Mouse (Mus musculus) kidney, embryonic 16.5 days (tissue): ENCODE data around the gene Tmem135. TPM values are rescaled to one million over a fixed set of nuclear protein-coding genes. Genes with fewer than 3 reads are reported as not detected.
A peak's percentile ranks its signal among the peaks of the same experiment; 100 is the strongest.

ENCODE experiments used
- ATAC-seq: fragments of 200-750 bp; cut with Nextera tagmentation; 2 replicates; pipeline ENCODE4 v1.8.0; 2017; ENCODE audit warnings: moderate TSS enrichment; ENCODE audit not compliant: low FRiP score, low TSS enrichment
- H3K27ac ChIP-seq: fragments of 300-500 bp; sonication (generic); 2 replicates; pipeline ENCODE4 v1.5.1; 2014; ENCODE audit warnings: low read length
- H3K27me3 ChIP-seq: fragments of 300-500 bp; sonication (generic); 2 replicates; pipeline ENCODE4 v1.6.1; 2014; ENCODE audit warnings: low read length, control low read depth, mixed read lengths; ENCODE audit not compliant: insufficient read depth
- H3K36me3 ChIP-seq: fragments of 300-500 bp; sonication (generic); 2 replicates; pipeline ENCODE4 v1.6.1; 2014; ENCODE audit warnings: low read length, control low read depth, mixed read lengths; ENCODE audit not compliant: insufficient read depth
- H3K4me1 ChIP-seq: fragments of 300-500 bp; sonication (generic); 2 replicates; pipeline ENCODE4 v1.6.1; 2014; ENCODE audit warnings: low read length, control low read depth, mixed read lengths; ENCODE audit not compliant: insufficient read depth
- H3K4me2 ChIP-seq: fragments of 300-500 bp; sonication (generic); replicated peaks from 2 replicates; pipeline ENCODE4 v1.6.1; 2014; ENCODE audit warnings: low read depth, low read length
- H3K4me3 ChIP-seq: fragments of 300-500 bp; sonication (generic); 2 replicates; pipeline ENCODE4 v1.5.1; 2014; ENCODE audit warnings: mild to moderate bottlenecking, low read length
- H3K9ac ChIP-seq: fragments of 300-500 bp; sonication (generic); replicated peaks from 2 replicates; pipeline ENCODE4 v1.6.1; 2014; ENCODE audit warnings: low read length
- H3K9me3 ChIP-seq: fragments of 300-500 bp; sonication (generic); 2 replicates; pipeline ENCODE4 v1.6.1; 2016; ENCODE audit warnings: low read length, control low read depth
- WGBS: fragments of 180-500 bp; shearing (Covaris S2); extraction: QIAGEN DNeasy Blood & Tissue Kit; methylation state at CpG from one replicate; pipeline ENCODE4 v1.1.7; 2014; 5-methylcytosine and 5-hydroxymethylcytosine counted together
- polyA plus RNA-seq: library from polyadenylated mRNA; unstranded; fragments of >200 nt; fragmentation: Nextera tagmentation; extraction: Ambion mirVana; gene quantifications from 2 replicates; pipeline ENCODE4 v1.2.1, GENCODE M21; 2015

Gene Tmem135
- polyA plus RNA-seq, 1 experiment from 2014 or later = 37.6 TPM

DNA sequence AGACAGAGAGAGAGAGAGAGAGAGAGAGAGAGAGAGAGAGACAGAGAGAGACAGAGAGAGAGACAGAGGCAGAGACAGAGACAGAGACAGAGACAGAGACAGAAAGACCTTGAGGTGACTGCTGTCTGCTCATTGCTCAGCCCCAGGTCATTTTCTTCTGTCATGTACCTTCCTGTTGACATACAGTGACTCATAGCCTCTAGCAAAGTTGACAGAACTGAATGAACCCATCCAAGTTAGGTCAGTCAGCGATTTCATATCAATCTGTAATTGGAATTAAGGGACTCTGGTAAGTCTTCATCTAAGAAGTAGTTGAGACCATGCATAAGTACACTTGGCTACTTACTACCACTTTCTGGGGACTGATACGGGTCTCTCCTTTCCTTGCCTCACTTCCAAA, 27.2 kb upstream of the Tmem135 start:
- WGBS = 82% methylated on average over 2 of the region's 2 CpGs
- ATAC-seq = no peak

DNA sequence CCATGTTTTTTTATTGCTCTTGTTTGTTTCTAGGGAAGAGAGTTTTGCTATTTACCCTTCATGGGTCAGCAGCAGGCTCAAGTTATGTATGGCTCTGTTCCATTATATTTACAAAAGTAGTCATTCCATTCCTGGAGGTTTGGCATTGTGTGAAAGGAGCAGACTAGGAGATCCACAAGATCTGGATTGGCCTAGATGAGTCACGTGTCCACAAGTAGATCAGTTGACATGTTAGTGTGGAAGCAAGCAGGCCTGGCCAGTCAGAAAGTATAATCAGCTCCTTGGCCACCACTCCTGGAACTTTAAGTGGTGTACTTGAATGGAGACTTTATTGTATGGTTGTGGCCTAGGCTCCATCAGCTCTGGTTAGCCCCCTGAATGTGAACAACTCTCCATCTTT, 25.3 kb upstream of the Tmem135 start:
- Histone ChIP-seq H3K9me3 (no peaks in the 10 kb centered on the region), H3K4me1 (peaks cover 46% of the 10 kb centered on the region), H3K9ac (no peak overlapping the region), H3K4me3 (no peak overlapping the region), H3K36me3 (no peaks in the 10 kb centered on the region), H3K27ac (peak overlapping the region; percentile 40; the same call in 1 of the 2 replicates), H3K4me2 (0 out of 2 replicates have a peak overlapping the region, but pooled peaks have one; percentile 5), H3K27me3 (no peaks in the 10 kb centered on the region)
- no peak for ATAC-seq
- WGBS = 82% methylated on average over 1 of the region's 1 CpGs

More for the DNA sequence above, 27.2 kb upstream of the Tmem135 start:
- no peaks in the 10 kb centered on the region for H3K27me3 ChIP-seq
- H3K36me3 ChIP-seq = no peaks in the 10 kb centered on the region
- H3K4me3 ChIP-seq = no peak overlapping the region
- no peaks in the 10 kb centered on the region for H3K9me3 ChIP-seq
- peaks cover 37% of the 10 kb centered on the region for H3K4me1 ChIP-seq
- H3K27ac ChIP-seq = no peak overlapping the region
- no peak overlapping the region for H3K4me2 ChIP-seq
- H3K9ac ChIP-seq = no peak overlapping the region

DNA sequence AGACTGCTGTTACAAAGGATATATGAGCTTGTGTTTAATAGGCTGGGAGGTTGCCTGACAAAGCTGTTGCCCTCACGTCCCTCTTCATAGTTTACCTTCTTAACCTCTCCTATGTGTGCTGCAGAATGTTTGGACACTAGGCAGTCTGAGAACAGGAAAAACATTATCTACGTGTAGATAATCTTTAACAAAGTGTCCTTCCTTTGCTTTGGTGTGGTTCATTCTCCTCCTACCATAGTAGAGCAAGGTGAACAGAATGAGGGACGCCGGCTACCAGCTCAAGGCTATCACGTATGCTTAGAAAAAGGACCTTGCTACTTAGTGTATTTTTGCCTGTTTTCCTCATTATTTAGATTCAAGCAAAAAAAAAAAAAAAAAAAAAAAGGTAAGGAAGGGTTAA, 24.8 kb upstream of the Tmem135 start:
- Histone ChIP-seq H3K9ac (no peak overlapping the region), H3K36me3 (no peaks in the 10 kb centered on the region), H3K4me2 (no peak overlapping the region), H3K4me3 (no peak overlapping the region), H3K27ac (no peak overlapping the region; the same call in 1 of the 2 replicates), H3K9me3 (no peaks in the 10 kb centered on the region), H3K27me3 (no peaks in the 10 kb centered on the region), H3K4me1 (peaks cover 45% of the 10 kb centered on the region)
- WGBS = 63% methylated on average over 5 of the region's 5 CpGs
- ATAC-seq = no peak

DNA sequence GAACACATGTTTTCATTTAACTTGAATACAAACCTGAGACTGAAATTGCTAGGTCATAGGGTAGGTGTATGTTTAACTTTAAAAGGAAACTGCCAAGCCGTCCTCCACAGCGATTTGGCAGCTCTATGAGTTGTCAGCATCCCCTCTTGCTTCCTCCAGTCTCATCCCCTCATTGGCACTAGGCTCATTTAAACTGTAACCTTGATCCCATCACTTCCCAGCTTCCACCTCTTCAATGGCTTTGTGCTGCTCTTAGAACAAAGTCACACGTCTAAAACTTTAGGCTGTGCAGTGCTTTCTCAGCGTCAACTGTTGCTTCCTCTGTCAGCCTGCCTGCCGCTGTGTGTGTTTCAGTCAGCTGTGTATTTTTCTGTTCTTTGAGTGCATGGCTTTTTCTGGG, 23.1 kb upstream of the Tmem135 start:
- Histone ChIP-seq H3K27ac (peak overlapping the region; percentile 28; the same call in 1 of the 2 replicates), H3K4me1 (peaks cover 46% of the 10 kb centered on the region), H3K9ac (no peak overlapping the region), H3K4me3 (no peak overlapping the region), H3K36me3 (no peaks in the 10 kb centered on the region), H3K4me2 (no peak overlapping the region), H3K9me3 (no peaks in the 10 kb centered on the region), H3K27me3 (no peaks in the 10 kb centered on the region)
- WGBS = 44% methylated on average over 5 of the region's 5 CpGs
- ATAC-seq = no peak

DNA sequence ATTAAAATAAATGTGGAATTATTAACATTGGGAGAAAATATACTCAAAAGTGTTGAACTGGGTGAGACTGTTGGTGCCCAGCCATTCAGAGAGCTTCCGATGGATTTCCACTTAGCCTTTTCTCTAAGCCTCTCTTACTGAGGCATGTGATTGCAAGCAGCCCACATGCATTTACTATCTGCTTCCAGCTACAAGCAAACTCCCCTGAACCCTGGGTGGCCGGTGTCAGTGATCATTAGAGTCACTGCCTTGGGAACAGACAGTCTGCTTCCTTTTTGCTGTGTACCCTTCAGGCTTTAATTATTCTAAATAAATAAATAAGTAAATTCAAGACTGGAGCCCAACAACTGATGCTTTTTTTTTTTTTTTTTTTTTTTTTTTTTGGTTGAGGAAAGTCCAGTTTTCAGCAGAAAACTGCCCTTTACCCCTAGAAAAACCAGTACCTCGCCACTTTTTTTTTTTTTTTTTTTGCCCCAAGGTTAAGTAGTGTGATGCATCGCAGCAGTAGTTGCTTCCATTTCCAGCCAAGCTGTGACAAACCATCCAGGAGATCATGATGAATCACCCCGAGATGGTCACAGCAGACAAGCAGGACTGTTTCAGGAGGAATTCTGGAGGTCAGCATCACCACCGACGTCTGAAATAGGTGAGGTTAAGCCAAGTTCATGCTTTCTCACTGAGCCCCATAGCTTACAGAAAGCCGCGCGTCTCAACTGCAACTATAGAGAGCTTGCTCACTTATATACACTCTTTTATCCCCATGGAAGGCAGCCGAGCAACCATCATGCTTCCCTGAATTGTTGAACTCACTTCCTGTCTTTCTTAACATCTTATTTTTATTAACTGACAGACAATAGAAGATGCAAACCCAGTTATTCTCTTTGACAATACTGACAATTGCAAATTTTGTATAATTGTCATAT, 22.0 kb upstream of the Tmem135 start:
- Histone ChIP-seq H3K9ac (no peak overlapping the region), H3K36me3 (no peaks in the 10 kb centered on the region), H3K9me3 (no peaks in the 10 kb centered on the region), H3K4me1 (peaks cover 46% of the 10 kb centered on the region), H3K27me3 (no peaks in the 10 kb centered on the region), H3K27ac (0 out of 2 replicates have a peak overlapping the region, but pooled peaks have one; percentile 38), H3K4me3 (no peak overlapping the region), H3K4me2 (0 out of 2 replicates have a peak overlapping the region, but pooled peaks have one; percentile 15)
- WGBS = 29% methylated on average over 11 of the region's 11 CpGs
- no peak for ATAC-seq

DNA sequence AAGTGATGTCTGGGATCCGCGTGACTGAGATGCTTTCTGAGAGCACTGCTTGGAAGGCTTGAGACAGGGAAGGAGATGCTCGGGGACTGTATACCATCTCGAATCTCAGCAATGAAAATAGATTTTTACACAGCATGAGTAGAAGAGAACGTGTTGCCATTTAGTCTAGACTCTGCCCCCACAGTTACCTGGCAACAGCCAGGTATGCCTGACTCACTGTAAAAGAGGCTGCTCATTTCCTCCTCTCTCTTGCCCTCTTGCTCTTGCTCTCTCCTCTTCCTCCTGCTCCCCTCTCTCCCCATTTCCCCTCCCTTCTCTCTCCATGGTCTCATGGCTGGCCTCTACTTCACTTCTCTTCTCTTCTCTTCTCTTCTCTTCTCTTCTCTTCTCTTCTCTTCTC, 20.6 kb upstream of the Tmem135 start:
- no peaks in the 10 kb centered on the region for H3K9me3 ChIP-seq
- peaks cover 46% of the 10 kb centered on the region for H3K4me1 ChIP-seq
- H3K4me3 ChIP-seq = no peak overlapping the region
- ATAC-seq = peak; percentile 9
- H3K9ac ChIP-seq = no peak overlapping the region
- H3K4me2 ChIP-seq = no peak overlapping the region
- H3K27ac ChIP-seq = peak overlapping the region; percentile 48
- WGBS = 49% methylated on average over 5 of the region's 5 CpGs
- H3K36me3 ChIP-seq = no peaks in the 10 kb centered on the region
- H3K27me3 ChIP-seq = no peaks in the 10 kb centered on the region

DNA sequence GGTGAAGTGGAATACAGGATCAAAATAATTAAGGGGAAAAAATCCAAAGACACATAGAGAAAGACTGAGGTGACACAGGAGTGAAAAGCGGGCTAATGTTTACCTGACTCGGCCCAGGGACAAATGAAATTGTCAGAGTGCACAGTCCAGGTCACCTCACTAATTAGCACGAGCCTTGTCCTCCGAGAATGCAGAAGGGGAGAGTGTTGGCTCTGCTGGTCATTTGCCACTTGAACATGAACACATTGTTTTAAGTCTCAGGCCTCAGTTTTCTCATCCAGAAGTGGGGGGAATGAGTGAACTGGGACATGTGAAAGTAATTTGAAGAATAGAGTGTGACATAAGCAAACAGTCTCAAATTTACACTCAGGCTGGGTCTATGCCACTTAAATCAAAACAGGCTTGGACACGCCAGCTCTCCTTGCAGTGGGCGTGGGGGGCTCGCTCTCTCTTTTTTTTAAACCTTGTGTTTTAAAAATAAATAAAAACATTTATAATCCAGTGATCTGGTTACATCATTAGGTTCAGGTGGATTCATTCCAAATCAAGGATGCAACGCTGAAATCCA, 19.8 kb upstream of the Tmem135 start:
- Histone ChIP-seq H3K27me3 (no peaks in the 10 kb centered on the region), H3K4me3 (no peak overlapping the region), H3K27ac (peak overlapping the region; percentile 74), H3K36me3 (no peaks in the 10 kb centered on the region), H3K9ac (no peak overlapping the region), H3K4me2 (no peak overlapping the region), H3K4me1 (peaks cover 44% of the 10 kb centered on the region), H3K9me3 (no peaks in the 10 kb centered on the region)
- 25% methylated on average over 8 of the region's 8 CpGs for WGBS
- ATAC-seq = peak; percentile 68

DNA sequence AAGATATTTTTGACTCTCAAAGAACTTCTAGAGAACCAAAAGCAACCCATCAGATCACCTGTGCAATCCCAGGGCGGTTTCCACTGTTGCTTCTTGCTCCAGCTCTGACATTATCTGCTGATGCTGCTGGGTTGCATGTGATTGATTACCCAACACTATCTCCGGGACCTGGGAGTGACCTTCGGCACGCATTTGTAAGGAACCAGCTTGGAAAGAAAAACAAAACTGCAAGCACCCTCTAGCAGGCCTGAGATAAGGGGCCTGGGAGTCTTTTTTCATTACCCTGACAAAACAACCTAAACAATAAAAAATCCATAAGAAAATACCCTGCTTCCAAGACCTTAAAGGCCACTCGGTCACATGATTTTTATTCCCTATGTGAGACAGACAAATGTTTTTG, 19.2 kb upstream of the Tmem135 start:
- H3K4me2 ChIP-seq = no peak overlapping the region
- WGBS = 10% methylated on average over 5 of the region's 5 CpGs
- H3K4me1 ChIP-seq = peaks cover 49% of the 10 kb centered on the region
- no peaks in the 10 kb centered on the region for H3K36me3 ChIP-seq
- peak overlapping the region; percentile 74 for H3K27ac ChIP-seq
- peak; percentile 23; the same call in 1 of the 2 replicates for ATAC-seq
- H3K9me3 ChIP-seq = no peaks in the 10 kb centered on the region
- H3K27me3 ChIP-seq = no peaks in the 10 kb centered on the region
- no peak overlapping the region for H3K9ac ChIP-seq
- no peak overlapping the region for H3K4me3 ChIP-seq

DNA sequence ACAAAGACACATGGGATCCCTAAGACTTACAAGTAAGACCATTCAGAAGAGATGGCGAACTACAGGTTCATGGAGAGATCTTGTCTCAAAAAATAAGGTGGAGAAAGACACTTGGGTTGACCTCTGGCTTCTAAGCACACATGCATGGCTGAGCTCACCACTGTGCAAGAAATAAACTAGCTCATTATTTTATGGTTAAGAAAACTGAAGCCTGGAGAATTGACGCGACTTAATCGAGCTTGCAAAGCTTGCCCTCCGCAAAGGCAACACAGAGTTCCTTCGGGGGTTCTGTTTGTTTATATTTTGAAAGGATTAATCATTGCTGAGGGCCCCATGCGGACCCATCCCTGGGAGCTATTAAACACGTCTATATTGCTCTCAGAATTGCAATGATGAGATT, 18.6 kb upstream of the Tmem135 start:
- ATAC-seq = peak; percentile 35; the same call in 1 of the 2 replicates

DNA sequence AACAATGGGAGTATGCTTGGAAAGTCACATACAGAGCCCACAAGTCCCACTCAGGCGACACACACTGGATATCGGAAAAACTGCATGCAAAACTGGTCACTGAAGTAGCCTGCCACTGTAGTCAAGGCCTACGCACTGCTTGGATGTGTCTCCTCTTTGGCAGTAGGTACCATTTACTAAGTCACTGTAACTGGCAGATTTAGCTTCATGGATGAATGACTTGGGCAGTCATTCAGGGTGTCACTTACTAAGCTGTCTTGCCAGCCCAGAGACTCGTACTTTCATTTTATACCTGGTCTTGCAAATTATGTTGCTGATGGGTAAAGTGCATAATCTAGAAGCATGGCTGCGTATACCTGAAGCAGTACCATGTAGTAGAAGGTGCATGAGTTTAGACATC, 17.3 kb upstream of the Tmem135 start:
- Histone ChIP-seq H3K36me3 (no peaks in the 10 kb centered on the region), H3K4me1 (peaks cover 59% of the 10 kb centered on the region), H3K9ac (no peak overlapping the region), H3K9me3 (no peaks in the 10 kb centered on the region), H3K4me3 (no peak overlapping the region), H3K4me2 (no peak overlapping the region), H3K27ac (no peak overlapping the region), H3K27me3 (no peaks in the 10 kb centered on the region)
- ATAC-seq = no peak
- 81% methylated on average over 5 of the region's 5 CpGs for WGBS

More for the DNA sequence above, 18.6 kb upstream of the Tmem135 start:
- no peaks in the 10 kb centered on the region for H3K27me3 ChIP-seq
- H3K4me3 ChIP-seq = no peak overlapping the region
- no peaks in the 10 kb centered on the region for H3K36me3 ChIP-seq
- H3K4me2 ChIP-seq = 0 out of 2 replicates have a peak overlapping the region, but pooled peaks have one; percentile 6
- H3K27ac ChIP-seq = peak overlapping the region; percentile 74
- H3K4me1 ChIP-seq = peaks cover 55% of the 10 kb centered on the region
- H3K9ac ChIP-seq = no peak overlapping the region
- WGBS = 9% methylated on average over 8 of the region's 8 CpGs
- H3K9me3 ChIP-seq = no peaks in the 10 kb centered on the region
